Mouse (Mus musculus) olfactory bulb, adult 2 months (tissue): ENCODE measurements at regions not wholly inside any gene's neighbourhood (a gene's known extent, or its start where the extent isn't known, plus 50 kb on each side); places are given as distances from the start of the nearest gene placed in this dataset.

Experiments
- CTCF ChIP-seq: fragments of 200-500 bp; IDR thresholded peaks from 2 replicates; pipeline ENCODE4 v1.5.1; 2012; ENCODE audit warnings: low read depth, mild to moderate bottlenecking, low read length, moderate library complexity; ENCODE audit not compliant: insufficient read depth
- POLR2A ChIP-seq: fragments of 200-500 bp; IDR thresholded peaks from 2 replicates; pipeline ENCODE4 v1.6.1; 2012; ENCODE audit warnings: mild to moderate bottlenecking, low read depth, low read length, moderate library complexity; ENCODE audit not compliant: insufficient read depth

GRCm38 (mm10) chrX:163203446-163203845 is 239.0 kb upstream of the S100g start:
- TF ChIP-seq CTCF (no peak), POLR2A (no peak)
